Mouse (Mus musculus) spleen, postnatal 10 days (tissue): ENCODE results near the gene Ces1c.

ENCODE experiments used
- DNase-seq, 2 experiments: peaks; one replicate each; pipeline ENCODE4 v3.0.0; 2021 to 2022; ENCODE audit warnings: low spot score in 2 of 2

The Ces1c gene

GRCm38 (mm10) chr8:93131233-93131980 is at the start of gene Ces1c:
Gene Ces1c, minus strand, starts transcription at chr8:93131283.
- DNase-seq: no peak

- DNase-seq: no peak
These were observed 49.6 kb upstream of the Ces1c start for GRCm38 (mm10) chr8:93180581-93181129.

GRCm38 (mm10) chr8:93176593-93176992 is 45.5 kb upstream of the Ces1c start:
- no peak for DNase-seq

GRCm38 (mm10) chr8:93174554-93174953 is 43.5 kb upstream of the Ces1c start:
- DNase-seq: no peak

- no peak for DNase-seq
These were observed 40.9 kb upstream of the Ces1c start for GRCm38 (mm10) chr8:93171846-93172590.

- no peak for DNase-seq
These were observed 32.3 kb upstream of the Ces1c start for GRCm38 (mm10) chr8:93163363-93163762.

GRCm38 (mm10) chr8:93151401-93151800 is 20.3 kb upstream of the Ces1c start:
- no peak for DNase-seq

GRCm38 (mm10) chr8:93147331-93147730 is 16.2 kb upstream of the Ces1c start:
- DNase-seq: no peak

- DNase-seq: no peak
These were observed 9.6 kb upstream of the Ces1c start for GRCm38 (mm10) chr8:93140696-93141095.

GRCm38 (mm10) chr8:93132196-93132595 is 1.1 kb upstream of the Ces1c start:
- DNase-seq: no peak

GRCm38 (mm10) chr8:93126476-93126875 is 4.6 kb downstream of the Ces1c start:
- DNase-seq: no peak

- DNase-seq: no peak
These were observed 9.1 kb downstream of the Ces1c start for GRCm38 (mm10) chr8:93122005-93122404.

GRCm38 (mm10) chr8:93095376-93095775 is 35.7 kb downstream of the Ces1c start:
- no peak for DNase-seq

GRCm38 (mm10) chr8:93091324-93091723 is 39.8 kb downstream of the Ces1c start:
- no peak for DNase-seq

GRCm38 (mm10) chr8:93088686-93089122 is 42.4 kb downstream of the Ces1c start:
- no peak for DNase-seq

GRCm38 (mm10) chr8:93088193-93088592 is 42.9 kb downstream of the Ces1c start:
- no peak for DNase-seq

GRCm38 (mm10) chr8:93079887-93080286 is 51.2 kb downstream of the Ces1c start, which contains the start of gene Ces1b:
Gene Ces1b, minus strand, starts transcription at chr8:93080017.
- no peak for DNase-seq

GRCm38 (mm10) chr8:93075251-93075650 is 55.8 kb downstream of the Ces1c start:
- no peak for DNase-seq

GRCm38 (mm10) chr8:93063416-93064117 is 67.5 kb downstream of the Ces1c start:
- DNase-seq: no peak

GRCm38 (mm10) chr8:93059185-93059584 is 71.9 kb downstream of the Ces1c start:
- peak in 1 of 2 experiments; percentile 19 for DNase-seq

GRCm38 (mm10) chr8:93055238-93055637 is 75.8 kb downstream of the Ces1c start:
- DNase-seq: no peak
